Mouse (Mus musculus) layer of hippocampus, adult 8-10 months (tissue): ENCODE measurements around the gene Hipk3. TPM values are rescaled to one million over a fixed set of nuclear protein-coding genes. Genes with fewer than 3 reads are reported as not detected.

Experiments
- microRNA-seq, 2 experiments: library from miRNA; unstranded; fragments of <30 nt; microRNA quantifications; one replicate each; pipeline ENCODE4 v1.2.0; 2022
- total RNA-seq, 4 experiments: library from RNA; stranded (reverse); gene quantifications; 2 replicates each; pipeline ENCODE4 v1.2.4; 2022

Hipk3 gene
- total RNA-seq, 4 experiments from 2014 or later, result 70.7 to 78.3 (median 74.8) TPM

Small RNA genes lying within 50 kb of the gene (microRNA-seq; reads per million reads assigned to microRNA genes)
- 0 reads per million in 2 experiments for gene Mir1902

Other genes with a start within 250 kb of the Hipk3 start
- gene D430041D05Rik, start 83.4 kb downstream of the Hipk3 start, total RNA-seq, result 10 to 100 TPM; 68.9 to 85.6 (median 77.4) TPM
- gene Cstf3, start 96.1 kb upstream of the Hipk3 start, total RNA-seq, result 10 to 100 TPM; 37.5 to 48.0 (median 44.4) TPM
- gene Tcp11l1, start 217.7 kb upstream of the Hipk3 start, total RNA-seq, result 10 to 100 TPM; 39.0 to 53.4 (median 42.7) TPM
- not detected for gene Pin1rt1, start 221.9 kb upstream of the Hipk3 start, total RNA-seq
- gene Depdc7, start 248.4 kb upstream of the Hipk3 start, total RNA-seq, result 1 to 10 TPM; 2.6 to 3.6 (median 3.2) TPM